Mouse (Mus musculus) Patski (cell line): Measurements from ENCODE around the gene Axin2. TPM values are rescaled to one million over a fixed set of nuclear protein-coding genes. Genes with fewer than 3 reads are reported as not detected.

Experiments used
- ATAC-seq: fragments of 100-300 bp; one replicate; pipeline ENCODE4 v1.8.0; 2021
- CTCF ChIA-PET: fragments of 350-600 bp; sonication (Branson Sonifier 250); formaldehyde crosslinking; loops from one replicate; lab custom pipeline; 2022; ENCODE audit warnings: inconsistent platforms; lab: Charles Lee
- POLR2A ChIA-PET: fragments of 350-600 bp; sonication (Branson Sonifier 250); formaldehyde crosslinking; loops from one replicate; lab custom pipeline; 2022; ENCODE audit warnings: antibody characterized with exemption, inconsistent platforms; lab: Charles Lee
- DNase-seq: peaks from one replicate; pipeline ENCODE4 v3.0.0-alpha.2; 2011; ENCODE audit warnings: low read depth, low spot score
- H3K27me3 ChIP-seq: fragments of 371-371 bp; one replicate; pipeline ENCODE4 v1.5.1; 2021
- CTCF ChIP-seq: fragments of 100-300 bp; IDR thresholded peaks from one replicate; pipeline ENCODE4 v1.5.1; 2021
- in situ Hi-C: fragments of 300-500 bp; cut with MboI; formaldehyde crosslinking; loops from 3 replicates; pipeline ENCODE4 v1.11.1; 2018; ENCODE audit warnings: low pct_unique_long_range_greater_than_20kb, mixed read lengths
- polyA plus RNA-seq: library from polyadenylated mRNA; unstranded; gene quantifications from one replicate; pipeline ENCODE4 v1.2.3, GENCODE M21; 2021

Gene Axin2
- polyA plus RNA-seq, 1 experiment from 2014 or later, result 2.2 TPM

GRCm38 (mm10) chr11:108902303-108902702 is 17.8 kb upstream of the Axin2 start:
- POLR2A ChIA-PET, result no interaction called here
- no peak for TF ChIP-seq CTCF
- in situ Hi-C loops, result no loop called here
- no peak for DNase-seq
- no peaks in the 10 kb centered on the region for H3K27me3 ChIP-seq
- CTCF ChIA-PET, result no interaction called here
- ATAC-seq, result no peak

GRCm38 (mm10) chr11:108906590-108907254 is 13.4 kb upstream of the Axin2 start:
- CTCF ChIA-PET, result no interaction called here
- in situ Hi-C loops, result no loop called here
- POLR2A ChIA-PET, result no interaction called here
- TF ChIP-seq CTCF, result no peak
- H3K27me3 ChIP-seq, result no peaks in the 10 kb centered on the region
- no peak for ATAC-seq
- no peak for DNase-seq

GRCm38 (mm10) chr11:108909396-108910195 is 10.6 kb upstream of the Axin2 start:
- ChIA-PET POLR2A (interaction anchor here (0.6 kb wide), 1 partner anchor 323 kb away, joined by 4 read pairs; no protein-coding TSS in a partner anchor), CTCF (interaction anchor here (1.2 kb wide), 1 partner anchor 16 kb away, joined by 3 read pairs; no protein-coding TSS in a partner anchor)
- H3K27me3 ChIP-seq, result no peaks in the 10 kb centered on the region
- no peak for TF ChIP-seq CTCF
- ATAC-seq (no peak), DNase-seq (no peak)
- in situ Hi-C loops, result no loop called here

- ChIA-PET POLR2A (interaction anchor here (0.6 kb wide), 1 partner anchor 324 kb away, joined by 4 read pairs; no protein-coding TSS in a partner anchor), CTCF (interaction anchor here (1.2 kb wide), 1 partner anchor 15 kb away, joined by 3 read pairs; no protein-coding TSS in a partner anchor)
- in situ Hi-C loops, result no loop called here
- no peak for ATAC-seq
- no peak for TF ChIP-seq CTCF
- no peak for DNase-seq
- H3K27me3 ChIP-seq, result no peaks in the 10 kb centered on the region
Observed at GRCm38 (mm10) chr11:108910328-108910886, 9.7 kb upstream of the Axin2 start.

GRCm38 (mm10) chr11:108910903-108911302 is 9.2 kb upstream of the Axin2 start:
- ChIA-PET POLR2A (no interaction called here), CTCF (interaction anchor here (1.2 kb wide), 1 partner anchor 15 kb away, joined by 3 read pairs; no protein-coding TSS in a partner anchor)
- H3K27me3 ChIP-seq, result no peaks in the 10 kb centered on the region
- in situ Hi-C loops, result no loop called here
- DNase-seq (no peak), ATAC-seq (no peak)
- no peak for TF ChIP-seq CTCF

- ChIA-PET CTCF (no interaction called here), POLR2A (no interaction called here)
- H3K27me3 ChIP-seq, result no peaks in the 10 kb centered on the region
- in situ Hi-C loops, result no loop called here
- ATAC-seq, result no peak
- DNase-seq, result no peak
- TF ChIP-seq CTCF, result no peak
Observed at GRCm38 (mm10) chr11:108912174-108912573, 8.0 kb upstream of the Axin2 start.

- no peak for TF ChIP-seq CTCF
- CTCF ChIA-PET, result no interaction called here
- ATAC-seq (no peak), DNase-seq (no peak)
- POLR2A ChIA-PET, result no interaction called here
- in situ Hi-C loops, result no loop called here
- no peaks in the 10 kb centered on the region for H3K27me3 ChIP-seq
Observed at GRCm38 (mm10) chr11:108917422-108918324, 2.5 kb upstream of the Axin2 start.

- DNase-seq (peak; percentile 56), ATAC-seq (peak; percentile 71)
- TF ChIP-seq CTCF, result no peak
- in situ Hi-C loops, result no loop called here
- no peaks in the 10 kb centered on the region for H3K27me3 ChIP-seq
- POLR2A ChIA-PET, result interaction anchor here (0.6 kb wide), 1 partner anchor 23 kb away, joined by 5 read pairs; no protein-coding TSS in a partner anchor
- CTCF ChIA-PET, result no interaction called here
Observed at GRCm38 (mm10) chr11:108920636-108921505, 722 bp downstream of the Axin2 start.
